Mouse (Mus musculus) hematopoietic stem cell, adult 5-6 weeks (primary cell): ENCODE measurements around the gene Khdc4. TPM values are rescaled to one million over a fixed set of nuclear protein-coding genes. Genes with fewer than 3 reads are reported as not detected.
"Not testable (repeated sequence)": the region's sequence is repeated elsewhere in the genome, so short reads cannot be mapped to it uniquely, and the experiment has no call there.

Source experiments
- ATAC-seq, 2 experiments: fragments of 125-278 bp in 1 of 2; replicated peaks in 1 of 2; 2 replicates each; pipeline ENCODE4 v1.8.0; 2016 to 2017; ENCODE audit warnings: inconsistent platforms in 2 of 2, mild to moderate bottlenecking in 2 of 2, moderate number of reproducible peaks in 2 of 2, low read depth in 1 of 2, moderate TSS enrichment in 1 of 2; ENCODE audit not compliant: low FRiP score in 2 of 2, poor library complexity in 2 of 2, severe bottlenecking in 2 of 2, insufficient read depth in 1 of 2, low TSS enrichment in 1 of 2
- total RNA-seq: library from RNA; stranded (forward); fragments of 172-1452, 232-1000 nt; gene quantifications from 2 replicates; pipeline ENCODE4 v1.2.3, GENCODE M21; 2017

Khdc4 gene
- total RNA-seq, 1 experiment from 2014 or later: 60.0 TPM

GRCm38 (mm10) chr3:88700247-88700646, 14.6 kb downstream of the Khdc4 start:
- ATAC-seq: no peak

GRCm38 (mm10) chr3:88701222-88701621, 15.6 kb downstream of the Khdc4 start:
- ATAC-seq: no peak

GRCm38 (mm10) chr3:88713709-88714108, 28.1 kb downstream of the Khdc4 start:
- ATAC-seq: no peak

GRCm38 (mm10) chr3:88714725-88715124, 29.1 kb downstream of the Khdc4 start:
- no peak for ATAC-seq

- ATAC-seq: not testable (repeated sequence)
These were observed 30.1 kb downstream of the Khdc4 start for GRCm38 (mm10) chr3:88715716-88716115.

- ATAC-seq: peak; percentile 91 to 92
These were observed 31.0 kb downstream of the Khdc4 start, which contains the start of gene Rit1 for GRCm38 (mm10) chr3:88716399-88717197. TSS of gene Rit1 (plus strand) at chr3:88716838.

- ATAC-seq: peak in 1 of 2 experiments; percentile 34; a peak in 1 of 4 replicates
These were observed 31.7 kb downstream of the Khdc4 start for GRCm38 (mm10) chr3:88717198-88717798.

GRCm38 (mm10) chr3:88717831-88718230, 32.2 kb downstream of the Khdc4 start:
- peak; percentile 41 to 48; a peak in 2 of 4 replicates for ATAC-seq

GRCm38 (mm10) chr3:88719098-88719497, 33.5 kb downstream of the Khdc4 start:
- peak in 1 of 2 experiments; percentile 33; a peak in 2 of 4 replicates for ATAC-seq

GRCm38 (mm10) chr3:88736556-88736955, 51.0 kb downstream of the Khdc4 start:
- ATAC-seq: no peak

GRCm38 (mm10) chr3:88738641-88739040, 53.0 kb downstream of the Khdc4 start:
- ATAC-seq: peak; percentile 77 to 85

GRCm38 (mm10) chr3:88740147-88740546, 54.5 kb downstream of the Khdc4 start:
- ATAC-seq: no peak

- no peak for ATAC-seq
These were observed 59.9 kb downstream of the Khdc4 start for GRCm38 (mm10) chr3:88745534-88745933.

- no peak for ATAC-seq
These were observed 60.7 kb downstream of the Khdc4 start for GRCm38 (mm10) chr3:88746139-88746870.

GRCm38 (mm10) chr3:88746871-88747231, 61.2 kb downstream of the Khdc4 start:
- no peak for ATAC-seq

- 0 out of 4 replicates have a peak, but pooled peaks of 1 of the 2 experiments have one; percentile 22 for ATAC-seq
These were observed 68.7 kb downstream of the Khdc4 start for GRCm38 (mm10) chr3:88754283-88754682.

- ATAC-seq: no peak
These were observed 69.9 kb downstream of the Khdc4 start for GRCm38 (mm10) chr3:88755541-88755940.

- no peak for ATAC-seq
These were observed 70.7 kb downstream of the Khdc4 start for GRCm38 (mm10) chr3:88756276-88756675.
